Mouse (Mus musculus): ENCODE data around the gene Cacnb1. TPM values are rescaled to one million over a fixed set of nuclear protein-coding genes. Genes with fewer than 3 reads are reported as not detected.

Cacnb1 gene
- polyA plus RNA-seq, 1 experiment from 2014 or later = 75.2 TPM

GRCm38 (mm10) chr11:98051611-98052128 lies 28.8 kb upstream of the Cacnb1 start:
- Histone ChIP-seq H3K4me3 (peak overlapping the region; percentile 47), H3K4me1 (peaks cover 17% of the 10 kb centered on the region), H3K4me2 (peak overlapping the region; percentile 68), H3K27ac (no peak overlapping the region), H3K9ac (no peak overlapping the region), H3K36me3 (replicated peaks) (no peaks in the 10 kb centered on the region), H3K27me3 (replicated peaks) (peaks cover 42% of the 10 kb centered on the region), H3K9me3 (no peaks in the 10 kb centered on the region)
- ATAC-seq (replicated peaks) = peak; percentile 28; the same call in 1 of the 2 replicates
- 8% methylated on average over 12 of the region's 12 CpGs for WGBS

- H3K4me3 ChIP-seq = no peak overlapping the region
- H3K9me3 ChIP-seq = no peaks in the 10 kb centered on the region
- no peak overlapping the region for H3K27ac ChIP-seq
- H3K4me1 ChIP-seq = peaks cover 17% of the 10 kb centered on the region
- no peak overlapping the region; the same call in 1 of the 2 replicates for H3K4me2 ChIP-seq
- no peak for ATAC-seq (replicated peaks)
- no peaks in the 10 kb centered on the region for H3K36me3 ChIP-seq (replicated peaks)
- peaks cover 42% of the 10 kb centered on the region for H3K27me3 ChIP-seq (replicated peaks)
- no peak overlapping the region for H3K9ac ChIP-seq
- WGBS = 7% methylated on average over 2 of the region's 2 CpGs
These were observed 28.1 kb upstream of the Cacnb1 start for GRCm38 (mm10) chr11:98050940-98051339.

DNA sequence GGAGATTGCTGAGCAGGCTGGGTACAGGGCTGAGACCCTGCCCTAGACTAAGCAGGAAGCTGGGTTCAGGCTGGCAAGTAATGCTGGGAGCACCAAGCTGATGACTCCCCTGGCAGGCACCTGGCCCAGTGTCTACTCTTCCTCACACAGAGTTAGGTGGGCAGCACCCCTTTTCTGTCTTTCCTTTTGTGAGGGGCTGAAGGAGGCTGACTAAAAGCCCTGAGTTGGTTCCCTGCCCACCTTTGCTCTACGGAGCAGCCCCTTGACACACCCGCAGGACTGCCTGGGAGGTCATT lies 27.6 kb upstream of the Cacnb1 start:
- H3K27ac ChIP-seq = no peak overlapping the region
- no peak overlapping the region for H3K9ac ChIP-seq
- no peak for ATAC-seq (replicated peaks)
- WGBS = 19% methylated on average over 2 of the region's 2 CpGs
- no peaks in the 10 kb centered on the region for H3K9me3 ChIP-seq
- peaks cover 17% of the 10 kb centered on the region for H3K4me1 ChIP-seq
- no peak overlapping the region for H3K4me2 ChIP-seq
- no peaks in the 10 kb centered on the region for H3K36me3 ChIP-seq (replicated peaks)
- peaks cover 42% of the 10 kb centered on the region for H3K27me3 ChIP-seq (replicated peaks)
- no peak overlapping the region for H3K4me3 ChIP-seq

DNA sequence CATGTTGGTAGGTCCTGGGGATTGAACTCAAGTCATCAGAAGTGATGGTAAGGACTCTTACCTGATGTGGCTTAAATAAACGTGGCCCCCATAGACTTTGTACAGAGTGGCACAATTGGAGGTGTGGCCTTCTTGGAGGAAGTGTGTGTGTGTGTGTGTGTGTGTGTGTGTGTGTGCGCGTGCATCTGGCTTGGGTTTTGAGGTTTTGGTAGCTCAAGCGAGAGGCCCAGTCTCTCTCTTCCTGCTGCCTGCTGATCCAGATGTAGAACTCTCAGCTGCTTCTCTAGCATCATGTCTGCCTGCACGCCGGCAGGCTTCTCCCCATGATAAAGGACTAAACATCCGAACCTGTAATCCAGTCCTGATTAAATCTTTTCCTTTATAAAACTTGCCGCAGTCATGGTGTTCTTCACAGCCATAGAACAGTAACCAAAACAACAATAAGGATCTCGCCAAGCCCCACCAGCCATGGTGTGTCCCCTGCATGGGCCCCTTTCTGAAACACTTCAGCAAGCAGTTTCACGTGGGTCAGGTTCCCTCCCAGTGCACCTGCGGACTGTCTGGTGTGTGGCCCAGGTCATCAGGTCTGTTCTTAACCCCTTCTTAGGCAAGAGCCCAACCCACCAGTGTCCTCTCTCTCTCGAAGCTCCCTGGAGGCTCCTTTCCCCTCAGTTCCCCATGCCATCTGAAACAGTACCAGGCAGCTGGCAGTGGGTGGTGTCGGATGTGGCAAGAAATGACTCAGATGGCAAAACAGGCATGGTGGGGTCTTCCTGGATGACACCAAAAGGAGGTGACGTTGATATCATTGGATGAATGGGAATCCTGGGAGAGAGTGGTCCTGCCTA lies 27.1 kb upstream of the Cacnb1 start:
- H3K9ac ChIP-seq = no peak overlapping the region
- no peak overlapping the region for H3K27ac ChIP-seq
- WGBS = 78% methylated on average over 14 of the region's 14 CpGs
- H3K9me3 ChIP-seq = no peaks in the 10 kb centered on the region
- no peaks in the 10 kb centered on the region for H3K36me3 ChIP-seq (replicated peaks)
- no peak overlapping the region for H3K4me3 ChIP-seq
- no peak overlapping the region for H3K4me2 ChIP-seq
- peaks cover 42% of the 10 kb centered on the region for H3K27me3 ChIP-seq (replicated peaks)
- ATAC-seq (replicated peaks) = no peak
- H3K4me1 ChIP-seq = peaks cover 17% of the 10 kb centered on the region

GRCm38 (mm10) chr11:98047745-98048144 lies 24.9 kb upstream of the Cacnb1 start:
- no peak overlapping the region for H3K9ac ChIP-seq
- H3K36me3 ChIP-seq (replicated peaks) = no peaks in the 10 kb centered on the region
- peaks cover 13% of the 10 kb centered on the region for H3K4me1 ChIP-seq
- WGBS = 66% methylated on average over 4 of the region's 4 CpGs
- H3K4me3 ChIP-seq = no peak overlapping the region
- no peak overlapping the region for H3K27ac ChIP-seq
- peaks cover 36% of the 10 kb centered on the region for H3K27me3 ChIP-seq (replicated peaks)
- no peak overlapping the region for H3K4me2 ChIP-seq
- H3K9me3 ChIP-seq = no peaks in the 10 kb centered on the region
- ATAC-seq (replicated peaks) = no peak

- H3K27ac ChIP-seq = no peak overlapping the region
- no peak for ATAC-seq (replicated peaks)
- no peak overlapping the region for H3K9ac ChIP-seq
- H3K27me3 ChIP-seq (replicated peaks) = peaks cover 23% of the 10 kb centered on the region
- no peak overlapping the region for H3K4me3 ChIP-seq
- peaks cover under 1% of the 10 kb centered on the region; the same call in 1 of the 2 replicates for H3K4me1 ChIP-seq
- WGBS = 58% methylated on average over 1 of the region's 1 CpGs
- no peaks in the 10 kb centered on the region for H3K36me3 ChIP-seq (replicated peaks)
- no peaks in the 10 kb centered on the region for H3K9me3 ChIP-seq
- H3K4me2 ChIP-seq = no peak overlapping the region
These were observed 23.6 kb upstream of the Cacnb1 start for GRCm38 (mm10) chr11:98046466-98046865.

DNA sequence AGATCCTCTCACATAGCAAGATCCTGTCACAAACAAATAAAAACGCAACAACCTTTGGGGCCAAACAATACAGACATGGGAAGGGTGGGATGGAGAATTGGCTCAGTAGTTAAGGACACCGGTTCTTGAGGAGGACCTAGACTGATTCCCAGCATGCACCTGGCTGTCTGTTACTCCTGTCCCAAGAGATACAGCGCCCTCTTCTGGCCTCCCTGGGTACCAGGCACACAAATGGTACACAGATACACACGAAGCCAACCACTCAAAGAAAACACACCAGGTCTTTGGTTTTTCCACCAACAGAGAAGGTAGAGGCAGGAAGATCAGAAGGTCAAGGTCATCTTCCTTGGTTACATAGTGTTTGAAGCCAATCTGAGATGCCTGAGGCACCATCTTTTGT lies 22.8 kb upstream of the Cacnb1 start:
- 67% methylated on average over 4 of the region's 4 CpGs for WGBS

DNA sequence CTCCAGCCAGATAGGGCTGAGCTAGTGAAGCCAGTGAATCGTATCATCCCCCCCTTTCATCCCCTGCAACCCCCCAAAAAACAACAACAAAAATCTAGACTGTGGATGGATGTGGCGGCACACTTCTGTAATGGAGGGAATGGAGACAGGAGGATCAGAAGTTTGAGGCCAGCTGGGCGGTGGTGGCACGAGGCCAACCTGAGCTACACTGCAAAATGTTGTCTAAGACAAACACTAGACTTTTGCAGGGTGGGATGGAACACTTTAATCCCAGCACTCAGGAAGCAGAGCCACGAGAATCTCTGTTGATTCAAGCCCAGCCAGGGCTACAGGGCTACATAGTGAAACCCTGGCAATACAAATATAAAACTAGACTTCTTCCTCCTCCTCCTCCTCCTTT lies 21.2 kb upstream of the Cacnb1 start:
- WGBS = 78% methylated on average over 5 of the region's 5 CpGs

More for the DNA sequence above, 22.8 kb upstream of the Cacnb1 start:
- Histone ChIP-seq H3K9ac (no peak overlapping the region), H3K9me3 (no peaks in the 10 kb centered on the region), H3K4me3 (no peak overlapping the region), H3K4me1 (no peaks in the 10 kb centered on the region), H3K27me3 (replicated peaks) (peaks cover 14% of the 10 kb centered on the region), H3K4me2 (no peak overlapping the region), H3K36me3 (replicated peaks) (no peaks in the 10 kb centered on the region), H3K27ac (no peak overlapping the region)
- ATAC-seq (replicated peaks) = no peak

GRCm38 (mm10) chr11:98042741-98043140 lies 19.9 kb upstream of the Cacnb1 start:
- Histone ChIP-seq H3K9me3 (no peaks in the 10 kb centered on the region), H3K9ac (no peak overlapping the region), H3K36me3 (replicated peaks) (no peaks in the 10 kb centered on the region), H3K4me2 (no peak overlapping the region), H3K27me3 (replicated peaks) (no peaks in the 10 kb centered on the region), H3K4me1 (no peaks in the 10 kb centered on the region), H3K27ac (no peak overlapping the region), H3K4me3 (no peak overlapping the region)
- ATAC-seq (replicated peaks) = no peak
- WGBS = 85% methylated on average over 6 of the region's 6 CpGs

More for the DNA sequence above, 21.2 kb upstream of the Cacnb1 start:
- H3K27ac ChIP-seq = no peak overlapping the region
- no peaks in the 10 kb centered on the region for H3K9me3 ChIP-seq
- H3K9ac ChIP-seq = no peak overlapping the region
- H3K4me2 ChIP-seq = no peak overlapping the region
- ATAC-seq (replicated peaks) = no peak
- 0 out of 2 replicates have a peak, but pooled peaks cover 4% of the 10 kb centered on the region for H3K27me3 ChIP-seq (replicated peaks)
- H3K4me1 ChIP-seq = no peaks in the 10 kb centered on the region
- H3K4me3 ChIP-seq = no peak overlapping the region
- H3K36me3 ChIP-seq (replicated peaks) = no peaks in the 10 kb centered on the region

GRCm38 (mm10) chr11:98040975-98041374 lies 18.1 kb upstream of the Cacnb1 start:
- Histone ChIP-seq H3K27ac (no peak overlapping the region), H3K27me3 (replicated peaks) (no peaks in the 10 kb centered on the region), H3K4me3 (no peak overlapping the region), H3K4me2 (no peak overlapping the region), H3K36me3 (replicated peaks) (no peaks in the 10 kb centered on the region), H3K9me3 (no peaks in the 10 kb centered on the region), H3K4me1 (peaks cover 6% of the 10 kb centered on the region), H3K9ac (no peak overlapping the region)
- no peak for ATAC-seq (replicated peaks)
- 67% methylated on average over 8 of the region's 8 CpGs for WGBS

DNA sequence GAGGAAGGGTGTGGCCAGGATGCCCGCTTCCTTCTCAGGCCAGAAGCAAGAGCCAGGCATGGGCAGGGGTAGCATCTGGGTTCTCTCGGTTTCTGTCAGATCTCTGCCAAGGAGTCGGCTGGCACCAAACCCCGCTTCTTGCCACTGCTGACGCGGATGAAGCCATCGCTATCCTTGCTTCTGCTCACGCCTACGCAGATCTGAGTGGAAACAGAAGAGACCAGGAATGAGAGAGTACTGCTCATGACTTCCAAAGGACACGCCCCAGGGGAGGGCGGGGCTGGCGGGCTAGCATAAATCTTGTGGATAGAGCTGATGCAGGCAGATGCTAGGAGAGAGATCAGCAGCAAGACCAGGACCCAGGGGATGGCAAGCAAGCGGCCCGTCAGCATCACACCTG lies 15.0 kb upstream of the Cacnb1 start:
- 56% methylated on average over 14 of the region's 14 CpGs for WGBS

DNA sequence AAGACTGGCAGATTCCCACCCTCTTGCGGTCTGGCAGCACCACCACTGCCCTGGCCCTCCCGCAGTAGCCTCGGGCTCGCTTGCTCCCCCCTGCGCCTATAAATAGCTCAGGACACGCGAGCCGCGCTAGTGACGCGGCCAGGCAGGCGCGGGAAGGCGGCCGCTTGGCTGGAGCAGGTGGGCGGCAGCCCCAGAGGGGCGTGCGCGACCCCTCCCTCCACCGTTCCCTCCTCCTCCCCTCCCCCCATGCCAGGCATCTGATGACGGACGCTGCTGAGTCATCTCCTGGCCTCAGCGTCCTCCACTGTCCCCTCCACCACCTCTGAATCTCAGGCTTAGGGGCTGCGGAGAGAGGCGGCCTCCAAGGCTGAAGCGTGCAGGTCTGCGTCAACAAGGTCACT lies 13.1 kb upstream of the Cacnb1 start:
- no peaks in the 10 kb centered on the region for H3K9me3 ChIP-seq
- H3K4me2 ChIP-seq = peak overlapping the region; percentile 73
- peak overlapping the region; percentile 22 for H3K27ac ChIP-seq
- peaks cover 2% of the 10 kb centered on the region; the same call in 1 of the 2 replicates for H3K36me3 ChIP-seq (replicated peaks)
- H3K4me1 ChIP-seq = peaks cover 19% of the 10 kb centered on the region
- H3K27me3 ChIP-seq (replicated peaks) = no peaks in the 10 kb centered on the region
- H3K9ac ChIP-seq = peak overlapping the region; percentile 44
- under 1% methylated on average over 27 of the region's 27 CpGs for WGBS
- H3K4me3 ChIP-seq = peak overlapping the region; percentile 39
- ATAC-seq (replicated peaks) = peak; percentile 65

More for the DNA sequence above, 15.0 kb upstream of the Cacnb1 start:
- Histone ChIP-seq H3K4me3 (no peak overlapping the region), H3K9ac (no peak overlapping the region), H3K36me3 (replicated peaks) (no peaks in the 10 kb centered on the region), H3K9me3 (no peaks in the 10 kb centered on the region), H3K27me3 (replicated peaks) (no peaks in the 10 kb centered on the region), H3K4me1 (peaks cover 19% of the 10 kb centered on the region), H3K4me2 (no peak overlapping the region), H3K27ac (no peak overlapping the region)
- ATAC-seq (replicated peaks) = no peak

- ATAC-seq (replicated peaks) = 0 out of 2 replicates have a peak, but pooled peaks have one; percentile 26
These were observed 12.0 kb upstream of the Cacnb1 start for GRCm38 (mm10) chr11:98034840-98035239.

More at GRCm38 (mm10) chr11:98034840-98035239, 12.0 kb upstream of the Cacnb1 start:
- Histone ChIP-seq H3K27me3 (replicated peaks) (no peaks in the 10 kb centered on the region), H3K9ac (no peak overlapping the region), H3K27ac (no peak overlapping the region), H3K4me3 (no peak overlapping the region), H3K4me2 (no peak overlapping the region), H3K36me3 (replicated peaks) (peaks cover 11% of the 10 kb centered on the region), H3K4me1 (peaks cover 19% of the 10 kb centered on the region), H3K9me3 (no peaks in the 10 kb centered on the region)
- 13% methylated on average over 4 of the region's 4 CpGs for WGBS
